ENCODE assay signal across 25 mouse cellular contexts in genomic region chr2:115890715-115891114, GRCm38 (mm10).
DNase-seq lines count a peak whose midpoint lies in the region; ATAC-seq and TF ChIP-seq lines count a peak whose summit lies in the region.
"Had no signal": no experiment of that assay in that cellular context is flagged by ENCODE, and none has a peak within 500 bp of the region (broad histone marks: within the 10 kb centered on the region; RNA-seq: fewer than 3 reads in every experiment).

No protein-coding gene starts in this region.

- TF ChIP-seq CTCF in lung, postnatal 0 days (IDR thresholded peaks at IDR 0.05), result no peak

- H3K4me2 ChIP-seq in embryonic facial prominence, embryonic 14.5 days (ENCODE audit: low read depth, low read length), result no peak overlapping the region
- no peak overlapping the region for H3K4me2 ChIP-seq in kidney, embryonic 14.5 days (replicated peaks; ENCODE audit: low read depth, low read length)
- peak overlapping the region; percentile 35 for H3K4me2 ChIP-seq in kidney, embryonic 16.5 days (replicated peaks; ENCODE audit: low read depth, low read length)
- H3K4me2 ChIP-seq in lung, postnatal 0 days (replicated peaks; ENCODE audit: low read depth, low read length), result 0 out of 2 replicates have a peak overlapping the region, but pooled peaks have one; percentile 11
- H3K4me2 ChIP-seq: embryonic facial prominence, embryonic 13.5 days; forebrain, embryonic 13.5 days; forebrain, embryonic 15.5 days had no signal

- no peak for DNase-seq in embryonic facial prominence, embryonic 14.5 days (ENCODE audit: low spot score)
- no peak for DNase-seq in embryonic facial prominence, embryonic 10.5 days (ENCODE audit: low spot score)
- DNase-seq in kidney, postnatal 4 days, result no peak
- no peak for DNase-seq in kidney, adult 8-10 months
- DNase-seq in lung, postnatal 0 days (ENCODE audit: low spot score), result no peak
- DNase-seq in lung, adult 18-20 months, result no peak
- DNase-seq: adrenal gland, adult 8-10 months; adrenal gland, postnatal 14 days; adrenal gland, postnatal 36 days; B cell, adult 2 months; cerebellum, adult 11-12 months; cerebellum, adult 2 months; cerebellum, adult 9-10 months; cerebellum, postnatal 10 days; cerebellum, postnatal 25 days had no signal

- peaks cover 8% of the 10 kb centered on the region for H3K4me1 ChIP-seq in embryonic facial prominence, embryonic 14.5 days (ENCODE audit: control insufficient read depth, insufficient read depth, low read length)
- peaks cover 40% of the 10 kb centered on the region for H3K4me1 ChIP-seq in embryonic facial prominence, embryonic 10.5 days
- H3K4me1 ChIP-seq in kidney, embryonic 14.5 days (ENCODE audit: control insufficient read depth, insufficient read depth, low read length), result peaks cover 36% of the 10 kb centered on the region
- H3K4me1 ChIP-seq in kidney, embryonic 16.5 days (ENCODE audit: insufficient read depth, low read length), result peaks cover 44% of the 10 kb centered on the region
- peaks cover 12% of the 10 kb centered on the region; the same call in 1 of the 2 replicates for H3K4me1 ChIP-seq in lung, postnatal 0 days (ENCODE audit: insufficient read depth, low read depth, low read length)

- WGBS in embryonic facial prominence, embryonic 14.5 days, result 47% methylated on average over 2 of the region's 2 CpGs
- WGBS in embryonic facial prominence, embryonic 10.5 days, result 55% methylated on average over 2 of the region's 2 CpGs
- WGBS in kidney, embryonic 14.5 days, result 17% methylated on average over 2 of the region's 2 CpGs
- 15% methylated on average over 2 of the region's 2 CpGs for WGBS in kidney, embryonic 16.5 days
- WGBS in lung, postnatal 0 days, result 35% methylated on average over 2 of the region's 2 CpGs

- no peak overlapping the region for H3K9ac ChIP-seq in embryonic facial prominence, embryonic 14.5 days (ENCODE audit: low read depth, low read length)
- no peak overlapping the region for H3K9ac ChIP-seq in kidney, embryonic 14.5 days (ENCODE audit: low read depth, low read length)
- no peak overlapping the region for H3K9ac ChIP-seq in kidney, embryonic 16.5 days (replicated peaks; ENCODE audit: low read length)
- no peak overlapping the region for H3K9ac ChIP-seq in lung, postnatal 0 days (replicated peaks; ENCODE audit: low read depth)
- H3K9ac ChIP-seq: embryonic facial prominence, embryonic 13.5 days; forebrain, embryonic 13.5 days; forebrain, embryonic 15.5 days had no signal

- no peaks in the 10 kb centered on the region for H3K9me3 ChIP-seq in embryonic facial prominence, embryonic 14.5 days (ENCODE audit: control insufficient read depth, low read length)
- no peaks in the 10 kb centered on the region for H3K9me3 ChIP-seq in embryonic facial prominence, embryonic 10.5 days
- H3K9me3 ChIP-seq in kidney, embryonic 14.5 days (ENCODE audit: control insufficient read depth, low read length), result no peaks in the 10 kb centered on the region
- no peaks in the 10 kb centered on the region for H3K9me3 ChIP-seq in kidney, embryonic 16.5 days (ENCODE audit: low read length)
- no peaks in the 10 kb centered on the region for H3K9me3 ChIP-seq in lung, postnatal 0 days (ENCODE audit: low read length)
- H3K9me3 ChIP-seq: embryonic facial prominence, embryonic 13.5 days; forebrain, embryonic 13.5 days; forebrain, embryonic 15.5 days had no signal

- H3K36me3 ChIP-seq in embryonic facial prominence, embryonic 14.5 days (ENCODE audit: control insufficient read depth, insufficient read depth, low read length), result no peaks in the 10 kb centered on the region
- peaks cover 32% of the 10 kb centered on the region for H3K36me3 ChIP-seq in embryonic facial prominence, embryonic 10.5 days (replicated peaks)
- H3K36me3 ChIP-seq in kidney, embryonic 14.5 days (ENCODE audit: control insufficient read depth, insufficient read depth, low read length), result peaks cover 2% of the 10 kb centered on the region; the same call in 1 of the 2 replicates
- H3K36me3 ChIP-seq in kidney, embryonic 16.5 days (ENCODE audit: insufficient read depth, low read length), result peaks cover 10% of the 10 kb centered on the region; the same call in 1 of the 2 replicates
- no peaks in the 10 kb centered on the region for H3K36me3 ChIP-seq in lung, postnatal 0 days (ENCODE audit: insufficient read depth, low read length)
- H3K36me3 ChIP-seq: embryonic facial prominence, embryonic 13.5 days; forebrain, embryonic 15.5 days; G1E had no signal

- H3K4me3 ChIP-seq in embryonic facial prominence, embryonic 14.5 days (ENCODE audit: low read depth, low read length), result no peak overlapping the region
- H3K4me3 ChIP-seq in embryonic facial prominence, embryonic 10.5 days, result no peak overlapping the region
- no peak overlapping the region for H3K4me3 ChIP-seq in kidney, embryonic 14.5 days (ENCODE audit: low read length)
- H3K4me3 ChIP-seq in kidney, embryonic 16.5 days (ENCODE audit: low read length), result no peak overlapping the region
- H3K4me3 ChIP-seq in lung, postnatal 0 days (ENCODE audit: low read depth, low read length), result no peak overlapping the region
- H3K4me3 ChIP-seq: embryonic facial prominence, embryonic 13.5 days; forebrain, embryonic 13.5 days; forebrain, embryonic 15.5 days had no signal

- H3K27me3 ChIP-seq in embryonic facial prominence, embryonic 14.5 days (replicated peaks; ENCODE audit: control insufficient read depth, insufficient read depth, low read length), result no peaks in the 10 kb centered on the region
- no peaks in the 10 kb centered on the region for H3K27me3 ChIP-seq in embryonic facial prominence, embryonic 10.5 days (replicated peaks; ENCODE audit: low read depth, poor library complexity, severe bottlenecking)
- H3K27me3 ChIP-seq in kidney, embryonic 14.5 days (ENCODE audit: control insufficient read depth, insufficient read depth, low read length), result no peaks in the 10 kb centered on the region
- H3K27me3 ChIP-seq in kidney, embryonic 16.5 days (ENCODE audit: insufficient read depth, low read length), result no peaks in the 10 kb centered on the region
- H3K27me3 ChIP-seq in lung, postnatal 0 days (replicated peaks; ENCODE audit: insufficient read depth, low read length), result no peaks in the 10 kb centered on the region
- H3K27me3 ChIP-seq: CH12.LX; embryonic facial prominence, embryonic 13.5 days; forebrain, embryonic 13.5 days; forebrain, embryonic 15.5 days; Patski had no signal

- ATAC-seq in embryonic facial prominence, embryonic 14.5 days (ENCODE audit: low read depth), result peak; percentile 36; the same call in 1 of the 2 replicates
- peak; percentile 77 for ATAC-seq in kidney, embryonic 14.5 days (ENCODE audit: low FRiP score, low TSS enrichment)
- peak; percentile 72 for ATAC-seq in kidney, embryonic 16.5 days (ENCODE audit: low FRiP score, low TSS enrichment)
- no peak for ATAC-seq in lung, postnatal 0 days
- ATAC-seq: activated CD4-positive, CD25-positive, alpha-beta regulatory T cell, adult 4 months; CD4-positive, CD25-positive, alpha-beta regulatory T cell, adult 4 months; forebrain, embryonic 13.5 days; forebrain, embryonic 15.5 days; Patski had no signal

- no peak for TF ChIP-seq EP300 in lung, postnatal 0 days (IDR thresholded peaks at IDR 0.05)

- no peak overlapping the region for H3K27ac ChIP-seq in embryonic facial prominence, embryonic 14.5 days (replicated peaks; ENCODE audit: low read depth, low read length)
- H3K27ac ChIP-seq in embryonic facial prominence, embryonic 10.5 days (replicated peaks), result no peak overlapping the region
- no peak overlapping the region for H3K27ac ChIP-seq in kidney, embryonic 14.5 days (ENCODE audit: low read depth, low read length)
- H3K27ac ChIP-seq in kidney, embryonic 16.5 days (ENCODE audit: low read length), result peak overlapping the region; percentile 71
- no peak overlapping the region for H3K27ac ChIP-seq in lung, postnatal 0 days (ENCODE audit: low read length)
- H3K27ac ChIP-seq: embryonic facial prominence, embryonic 13.5 days; forebrain, embryonic 13.5 days; forebrain, embryonic 15.5 days had no signal

Comparison
In these comparisons a context has a peak if more than half of its experiments do, and no peak if none do; other contexts are left out.
1. H3K4me2 ChIP-seq: peak in kidney, embryonic 16.5 days (single experiment) and lung, postnatal 0 days (single experiment); none in embryonic facial prominence, embryonic 14.5 days (single experiment) and kidney, embryonic 14.5 days (single experiment).